Mouse (Mus musculus): Measurements from ENCODE around the gene Fam189a1.

DNA sequence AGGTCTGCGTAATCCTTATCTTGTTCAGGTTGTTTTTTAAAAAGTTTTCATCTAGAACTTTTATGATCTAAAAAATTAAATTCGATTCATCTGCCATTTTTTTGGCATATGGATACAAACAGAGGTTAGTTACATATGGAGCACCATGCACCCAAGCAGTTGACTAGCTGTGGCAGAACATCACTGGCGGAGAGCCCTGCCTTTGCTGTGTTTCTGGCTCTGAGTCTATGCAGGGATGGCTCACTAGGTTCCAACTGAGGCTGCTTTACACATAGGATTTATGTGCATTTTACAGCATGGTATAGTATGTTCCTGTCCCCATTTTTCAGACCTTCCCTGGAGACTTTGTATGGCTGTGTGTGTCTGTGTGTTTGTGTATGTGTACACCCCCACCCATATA, 433.1 kb downstream of the Fam189a1 start:
- TF ChIP-seq CTCF (IDR thresholded peaks at IDR 0.05; ENCODE audit: low read depth, low read length): no peak
- TF ChIP-seq POLR2A (IDR thresholded peaks at IDR 0.05; ENCODE audit: insufficient read depth, low read length): no peak
- no peak for TF ChIP-seq EP300 (IDR thresholded peaks at IDR 0.05; ENCODE audit: insufficient read depth, low read depth, low read length)

Measured in ES-Bruce4 (cell line).